Mouse (Mus musculus) cerebellum, adult (tissue): ENCODE measurements around the gene Mark2.

ENCODE experiments used
- ATAC-seq: cut with Nextera tagmentation; 2 replicates; pipeline ENCODE4 v1.9.2; 2017; ENCODE audit warnings: mild to moderate bottlenecking, moderate library complexity, mixed read lengths; ENCODE audit not compliant: insufficient number of reproducible peaks, low FRiP score, low TSS enrichment

Gene Mark2

DNA sequence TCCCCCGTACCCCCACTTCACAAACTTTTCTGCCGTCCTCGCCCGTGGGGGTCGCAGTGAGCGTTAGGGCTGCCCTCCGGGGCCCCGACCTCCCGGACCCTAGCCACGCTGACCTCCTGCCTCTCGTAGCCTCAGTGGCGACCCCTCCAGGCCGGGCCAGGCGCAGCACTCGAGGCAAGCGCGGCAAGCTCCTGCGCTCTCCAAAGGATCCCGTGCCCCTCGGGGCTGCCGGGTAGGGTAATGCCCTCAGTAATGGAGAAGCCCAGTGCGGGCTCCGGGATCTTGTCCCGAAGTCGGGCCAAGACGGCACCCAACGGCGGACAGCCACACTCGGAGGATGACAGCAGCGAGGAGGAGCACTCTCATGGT, 73.0 kb downstream of the Mark2 start:
- no peak for ATAC-seq

GRCm38 (mm10) chr19:7267781-7268721, 73.6 kb downstream of the Mark2 start:
- ATAC-seq, result no peak

DNA sequence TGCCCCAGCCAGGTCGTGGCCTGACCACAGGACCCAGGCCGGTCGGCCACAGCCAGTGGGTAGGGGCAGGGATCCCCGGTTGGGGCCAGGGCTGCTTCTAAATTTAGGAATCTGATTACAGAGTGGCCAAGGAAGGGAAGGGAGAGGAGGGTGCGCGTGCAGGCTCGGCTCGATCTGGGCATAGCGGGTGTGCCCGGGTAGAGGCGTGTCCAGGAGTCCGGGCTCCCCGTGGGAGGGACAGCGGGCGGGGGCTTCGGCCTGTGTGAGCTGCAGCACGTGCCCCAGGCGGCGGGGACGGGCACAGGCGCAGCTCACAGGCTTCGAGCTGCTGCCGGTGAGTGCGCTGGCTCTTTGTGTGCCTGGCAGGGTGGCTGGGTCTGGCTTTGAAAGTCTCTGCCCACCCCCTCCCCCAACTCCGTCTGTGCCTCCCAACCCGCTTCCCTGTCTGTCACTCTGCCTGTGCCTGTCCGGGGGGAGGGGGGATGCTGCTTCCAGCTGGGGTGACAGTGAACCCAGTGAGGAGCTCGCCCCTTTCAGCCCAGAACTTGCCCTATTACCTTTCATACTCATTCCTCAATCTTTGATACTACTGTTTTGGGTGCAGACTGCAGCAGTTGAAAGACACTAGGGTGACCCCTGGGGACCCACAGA, 74.4 kb downstream of the Mark2 start, which contains the start of gene Rcor2:
Gene Rcor2, plus strand, starts transcription at position 235 of the 651 bp plus-strand sequence.
- ATAC-seq, result no peak

- no peak for ATAC-seq
Measured at GRCm38 (mm10) chr19:7266421-7266831, 75.2 kb downstream of the Mark2 start.

GRCm38 (mm10) chr19:7265478-7266191, 76.0 kb downstream of the Mark2 start:
- no peak for ATAC-seq

DNA sequence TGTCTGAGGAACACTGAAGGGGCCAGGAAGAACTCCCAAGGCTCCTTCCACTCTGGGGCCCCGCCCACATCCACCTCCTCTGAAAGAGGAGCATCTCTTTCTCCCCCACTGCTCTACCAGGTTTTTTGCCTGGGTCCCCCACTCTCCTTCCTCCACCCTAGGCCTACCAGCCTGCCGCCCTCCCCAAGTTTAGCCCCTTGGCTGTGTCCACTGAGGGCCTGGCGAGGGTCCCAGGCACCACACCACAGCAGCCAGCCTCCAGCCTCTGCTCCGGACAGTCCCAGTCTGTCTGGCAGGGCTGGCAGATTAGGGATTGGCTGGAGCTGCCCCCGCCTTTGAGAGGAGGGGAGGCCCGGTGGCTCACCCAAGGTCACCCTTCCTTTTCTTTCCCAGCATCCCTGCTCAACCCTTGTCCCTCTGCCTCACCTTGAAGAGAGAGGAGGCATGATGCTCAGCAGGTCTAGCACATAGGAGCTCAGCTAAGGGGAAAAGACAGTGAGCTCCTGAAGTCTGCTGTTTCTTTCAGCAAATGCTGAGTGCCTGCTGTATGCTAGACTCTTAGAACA, 76.8 kb downstream of the Mark2 start:
- no peak for ATAC-seq

GRCm38 (mm10) chr19:7264088-7264765, 77.4 kb downstream of the Mark2 start:
- ATAC-seq, result peak; percentile 54; the same call in 1 of the 2 replicates

GRCm38 (mm10) chr19:7262592-7262991, 79.1 kb downstream of the Mark2 start:
- ATAC-seq, result no peak

DNA sequence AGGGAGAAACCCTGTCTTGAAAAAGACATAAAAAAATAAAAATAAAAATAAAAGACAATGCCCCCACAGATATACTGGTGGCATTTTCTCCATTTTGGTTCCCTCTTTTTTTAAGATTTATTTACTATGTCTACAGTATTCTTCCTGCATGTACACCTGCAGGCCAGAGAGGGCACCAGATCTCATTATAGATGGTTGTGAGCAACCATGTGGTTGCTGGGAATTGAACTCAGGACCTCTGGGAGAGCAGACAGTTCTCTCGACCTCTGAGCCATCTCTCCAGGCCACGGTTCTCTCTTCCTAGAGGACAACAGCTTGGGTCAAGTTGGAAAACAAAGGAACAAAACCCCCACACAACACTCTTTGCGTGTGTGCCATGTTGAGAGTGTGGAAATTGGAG, 79.7 kb downstream of the Mark2 start:
- no peak for ATAC-seq

GRCm38 (mm10) chr19:7261476-7261875, 80.2 kb downstream of the Mark2 start:
- ATAC-seq, result no peak

DNA sequence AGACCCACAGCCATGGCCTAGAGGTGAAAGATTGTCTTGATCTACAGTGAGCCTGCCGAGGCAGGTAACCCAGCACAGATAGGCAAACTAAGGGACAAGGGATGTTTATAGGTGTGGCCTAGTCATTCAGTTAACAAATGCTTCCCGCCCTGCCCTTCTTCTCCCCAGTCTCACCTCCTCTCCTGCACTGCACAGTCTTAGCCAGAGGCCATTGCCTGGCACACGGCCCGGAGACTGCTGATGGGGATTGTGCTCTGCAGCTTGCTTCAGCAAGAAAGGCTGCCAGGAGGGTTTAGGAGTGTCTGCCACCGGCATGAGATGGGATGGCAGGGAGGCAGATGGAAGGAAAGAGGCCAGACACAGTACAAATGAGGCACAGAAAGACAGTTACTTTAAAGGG, 83.8 kb downstream of the Mark2 start:
- no peak for ATAC-seq

DNA sequence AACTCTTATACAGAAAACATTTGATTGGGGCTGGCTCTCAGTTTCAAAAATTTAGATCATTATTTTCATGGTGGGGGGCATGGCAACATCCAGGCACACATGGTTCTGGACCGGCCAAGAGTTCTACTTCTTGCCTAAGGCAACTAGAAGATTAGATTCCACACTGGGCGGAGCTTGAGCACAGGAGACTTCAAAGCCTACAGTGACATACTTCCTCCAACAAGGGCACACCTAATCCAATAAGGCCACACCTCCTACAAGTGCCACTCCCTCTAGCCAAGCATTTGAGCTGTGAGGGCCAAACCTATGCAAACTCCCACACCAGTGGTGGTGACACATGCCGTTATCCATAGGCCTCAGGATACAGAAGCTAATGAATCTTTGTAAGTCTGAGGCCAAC, 95.6 kb downstream of the Mark2 start:
- no peak for ATAC-seq

- ATAC-seq, result peak; percentile 91
Measured at GRCm38 (mm10) chr19:7240782-7241690, 100.6 kb downstream of the Mark2 start, which contains the start of gene Naa40. Naa40 (minus strand) TSS chr19:7241183.

GRCm38 (mm10) chr19:7240291-7240690, 101.4 kb downstream of the Mark2 start:
- ATAC-seq, result no peak

GRCm38 (mm10) chr19:7239574-7239973, 102.1 kb downstream of the Mark2 start:
- no peak for ATAC-seq

DNA sequence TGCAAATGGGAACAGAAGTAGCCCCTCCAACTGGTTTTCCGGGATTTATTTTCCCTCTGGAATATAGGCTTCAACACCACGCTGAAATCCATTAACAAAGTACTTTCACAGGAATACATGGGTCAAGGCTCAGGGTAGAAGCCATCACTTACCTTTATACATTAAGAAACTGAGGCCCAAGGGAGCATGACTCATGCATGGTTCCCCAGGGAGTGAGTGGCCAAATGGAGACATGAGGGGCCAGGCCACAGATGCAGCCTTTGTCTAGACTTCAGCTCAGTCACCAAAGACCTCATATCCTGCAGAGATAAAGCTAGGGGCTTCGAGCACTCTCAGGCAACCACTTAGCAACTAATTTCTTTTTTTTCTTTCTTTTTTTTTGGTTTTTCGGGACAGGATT, 104.9 kb downstream of the Mark2 start:
- ATAC-seq, result no peak

DNA sequence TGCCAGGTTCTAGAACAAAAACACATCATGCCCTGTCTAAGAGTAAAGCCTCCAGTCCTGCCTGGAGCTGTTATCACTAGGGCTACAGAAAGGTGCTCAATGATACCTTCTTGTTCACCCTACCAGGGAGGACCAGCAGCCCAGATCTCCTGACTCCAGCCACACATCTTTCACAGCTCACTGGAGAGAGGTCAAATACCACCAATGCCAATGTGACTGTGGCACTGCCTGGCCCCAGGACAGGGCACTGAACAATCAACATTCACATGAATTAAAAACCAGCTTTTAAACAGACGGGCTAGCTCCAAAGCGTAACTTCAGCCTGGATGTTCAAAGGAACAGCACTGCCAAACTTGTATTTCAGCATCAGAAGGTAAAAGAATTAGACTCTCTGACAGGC, 105.6 kb downstream of the Mark2 start:
- no peak for ATAC-seq

- no peak for ATAC-seq
Measured at GRCm38 (mm10) chr19:7235461-7235860, 106.2 kb downstream of the Mark2 start.
